Mouse (Mus musculus): ENCODE measurements at regions not wholly inside any gene's neighbourhood (a gene's known extent, or its start where the extent isn't known, plus 50 kb on each side); places are given as distances from the start of the nearest gene placed in this dataset.

- in situ Hi-C loops (cut with MseI, MboI): no loop called here
Observed at GRCm38 (mm10) chr5:119575124-119575523, 95.3 kb upstream of the Tbx3 start.

DNA sequence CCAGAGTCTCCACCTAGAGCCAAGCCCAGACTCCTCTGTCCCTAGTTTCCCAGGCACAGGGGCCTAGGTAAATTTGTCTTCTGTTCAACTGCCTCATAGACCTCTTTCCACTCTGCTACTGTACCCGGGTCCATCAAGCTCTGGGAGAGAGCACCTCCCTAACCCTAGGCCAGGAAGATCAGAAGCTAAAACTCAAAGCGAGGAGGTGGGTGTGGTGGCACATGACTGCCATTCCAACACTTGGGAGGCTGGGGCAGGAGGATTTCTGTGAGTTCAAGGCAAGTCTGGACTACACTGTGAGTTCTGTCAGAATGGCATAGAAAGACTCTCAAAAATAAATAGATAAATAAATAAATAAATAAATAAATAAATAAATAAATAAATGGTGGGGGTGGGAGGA, 91.2 kb upstream of the Tbx3 start:
- in situ Hi-C loops (cut with MseI, MboI): no loop called here

DNA sequence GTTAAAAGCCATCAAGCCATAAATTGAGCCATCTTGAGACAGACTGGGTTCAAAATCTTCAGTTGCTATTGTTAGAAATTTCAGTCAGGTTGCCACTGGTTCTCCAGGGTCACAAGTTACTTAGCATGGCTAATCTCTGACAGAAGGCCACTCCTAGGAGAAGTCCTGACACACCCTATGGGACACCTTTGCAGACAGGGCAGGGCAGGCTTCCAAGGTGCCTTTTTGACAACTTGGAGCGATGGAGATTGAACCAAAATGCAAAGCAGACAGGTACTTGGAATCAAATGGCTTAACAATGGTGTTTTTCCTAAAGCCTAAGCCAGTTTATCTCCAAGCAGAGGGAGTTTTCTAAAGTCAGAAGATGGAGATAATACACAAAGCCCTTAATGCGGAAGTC, 90.7 kb upstream of the Tbx3 start:
- in situ Hi-C loops (cut with MseI, MboI): loop anchor here in 1 of 2 experiments (10.0 kb wide), 1 partner anchor 95 kb away; the partner anchor contains the start of gene Tbx3

DNA sequence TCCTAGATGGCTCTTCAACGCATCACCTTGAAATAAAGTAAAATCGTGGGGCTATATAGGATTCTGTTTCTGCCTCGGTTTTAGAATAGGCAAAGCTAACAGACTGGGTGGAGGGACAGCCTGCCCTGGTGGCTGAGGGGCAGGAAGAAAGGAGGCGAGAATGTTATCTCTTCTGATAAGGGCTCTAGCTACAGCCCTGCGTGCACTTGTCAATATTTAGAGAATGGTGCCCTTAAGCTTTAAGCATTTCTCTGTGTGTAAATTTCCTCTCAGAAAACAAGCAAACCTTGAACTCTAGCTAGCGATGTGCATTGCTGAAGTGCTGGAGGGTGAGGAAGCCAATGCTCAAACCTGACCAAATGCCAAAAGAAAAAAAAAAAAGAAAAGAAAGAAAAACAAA, 90.1 kb upstream of the Tbx3 start:
- in situ Hi-C loops (cut with MseI, MboI): loop anchor here in 1 of 2 experiments (10.0 kb wide), 1 partner anchor 94 kb away; the partner anchor contains the start of gene Tbx3

DNA sequence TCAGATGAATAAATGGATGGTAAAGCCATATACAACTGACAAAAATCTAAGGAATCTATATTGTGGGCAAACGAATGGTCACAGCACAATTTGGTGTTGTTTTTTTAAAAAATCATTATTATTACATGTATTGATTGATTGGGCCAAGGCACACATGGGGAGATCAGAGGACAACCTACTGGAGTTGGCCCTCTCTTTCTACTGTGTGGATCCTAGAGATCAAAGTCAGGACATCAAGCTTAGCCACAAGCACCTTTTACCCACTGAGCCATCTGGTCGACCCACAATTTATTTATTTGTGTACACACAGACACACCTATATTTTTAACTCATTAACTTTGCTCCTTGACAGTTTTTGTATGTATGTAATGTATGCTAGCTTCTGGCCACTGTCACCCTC, 89.7 kb upstream of the Tbx3 start:
- in situ Hi-C loops (cut with MseI, MboI): loop anchor here in 1 of 2 experiments (10.0 kb wide), 1 partner anchor 94 kb away; the partner anchor contains the start of gene Tbx3

- in situ Hi-C loops (cut with MseI, MboI): loop anchor here in 1 of 2 experiments (10.0 kb wide), 1 partner anchor 90 kb away; the partner anchor contains the start of gene Tbx3
Observed at GRCm38 (mm10) chr5:119584389-119584788, 86.1 kb upstream of the Tbx3 start.

DNA sequence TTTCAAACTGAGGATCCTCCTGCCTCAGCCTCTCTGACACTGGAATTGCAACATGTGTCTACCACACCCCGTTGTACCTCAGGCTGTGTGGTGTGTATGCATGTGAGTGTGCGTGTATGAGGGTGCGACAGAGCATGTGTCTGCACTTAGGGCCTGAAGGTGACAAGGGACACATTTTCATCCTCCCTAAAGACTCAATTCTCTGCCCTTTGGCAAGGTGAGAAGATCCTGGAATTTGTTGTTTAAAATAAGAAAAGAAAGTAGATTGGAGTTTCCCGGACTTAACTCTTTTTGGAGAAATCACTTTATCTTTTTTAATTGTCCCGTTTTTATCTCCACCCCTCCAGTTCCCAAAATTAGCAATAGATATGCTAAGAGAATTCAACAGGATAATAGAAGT, 85.6 kb upstream of the Tbx3 start:
- in situ Hi-C loops (cut with MseI, MboI): loop anchor here in 1 of 2 experiments (10.0 kb wide), 1 partner anchor 90 kb away; the partner anchor contains the start of gene Tbx3

- in situ Hi-C loops (cut with MseI, MboI): loop anchor here in 1 of 2 experiments (10.0 kb wide), 1 partner anchor 88 kb away; the partner anchor contains the start of gene Tbx3
Observed at GRCm38 (mm10) chr5:119586391-119587058, 83.9 kb upstream of the Tbx3 start.

GRCm38 (mm10) chr5:119587239-119587811, 83.1 kb upstream of the Tbx3 start:
- in situ Hi-C loops (cut with MseI, MboI): loop anchor here in 1 of 2 experiments (10.0 kb wide), 1 partner anchor 87 kb away; the partner anchor contains the start of gene Tbx3

GRCm38 (mm10) chr5:119588340-119589272, 81.9 kb upstream of the Tbx3 start:
- in situ Hi-C loops (cut with MseI, MboI): loop anchor here in 1 of 2 experiments (10.0 kb wide), 1 partner anchor 86 kb away; the partner anchor contains the start of gene Tbx3

DNA sequence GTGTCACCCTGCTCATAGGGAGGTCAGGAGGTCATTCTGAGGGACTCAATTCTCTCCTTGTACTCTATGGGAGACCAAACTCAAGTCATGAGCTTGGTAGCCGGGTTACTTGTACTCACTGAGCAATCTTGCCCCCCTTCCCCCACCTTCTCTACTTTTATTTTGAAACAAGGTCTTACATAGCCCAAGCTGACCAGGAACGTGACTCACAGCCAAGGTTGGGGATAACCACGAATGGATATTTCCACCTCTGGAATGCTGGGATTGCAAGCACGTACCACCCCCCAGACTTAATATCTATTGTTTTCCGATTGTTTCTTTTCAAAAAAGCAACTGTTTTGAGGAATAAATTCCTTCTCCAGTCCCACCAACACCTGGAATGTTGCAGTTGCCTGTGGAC, 79.2 kb upstream of the Tbx3 start:
- in situ Hi-C loops (cut with MseI, MboI): no loop called here

GRCm38 (mm10) chr5:119592891-119593290, 77.6 kb upstream of the Tbx3 start:
- in situ Hi-C loops (cut with MseI, MboI): no loop called here

- in situ Hi-C loops (cut with MseI, MboI): no loop called here
Observed at GRCm38 (mm10) chr5:119594541-119594940, 75.9 kb upstream of the Tbx3 start.

GRCm38 (mm10) chr5:119596295-119596993, 74.0 kb upstream of the Tbx3 start:
- in situ Hi-C loops (cut with MseI, MboI): no loop called here

GRCm38 (mm10) chr5:119596994-119597391, 73.5 kb upstream of the Tbx3 start:
- in situ Hi-C loops (cut with MseI, MboI): no loop called here

GRCm38 (mm10) chr5:119597530-119597929, 72.9 kb upstream of the Tbx3 start:
- in situ Hi-C loops (cut with MseI, MboI): no loop called here

DNA sequence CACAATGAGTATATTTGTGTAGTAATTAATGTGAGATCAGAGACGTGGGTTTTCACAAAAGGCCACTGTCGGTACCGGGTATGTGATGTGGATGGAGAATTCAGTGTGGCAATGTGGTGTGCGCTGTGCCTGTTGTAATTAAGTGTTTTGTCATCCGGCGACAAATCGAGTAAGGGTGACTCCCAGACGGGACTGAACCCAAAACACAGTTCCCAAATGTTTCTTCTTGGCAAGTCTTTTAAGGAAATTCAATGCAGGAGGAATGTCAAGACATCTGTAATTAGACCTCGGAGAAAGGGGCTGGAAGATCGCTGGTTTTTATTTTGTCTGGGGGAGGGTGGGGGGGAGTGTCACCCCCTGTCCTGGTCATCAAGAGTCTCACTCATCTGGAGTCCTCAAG, 72.3 kb upstream of the Tbx3 start:
- in situ Hi-C loops (cut with MseI, MboI): no loop called here

DNA sequence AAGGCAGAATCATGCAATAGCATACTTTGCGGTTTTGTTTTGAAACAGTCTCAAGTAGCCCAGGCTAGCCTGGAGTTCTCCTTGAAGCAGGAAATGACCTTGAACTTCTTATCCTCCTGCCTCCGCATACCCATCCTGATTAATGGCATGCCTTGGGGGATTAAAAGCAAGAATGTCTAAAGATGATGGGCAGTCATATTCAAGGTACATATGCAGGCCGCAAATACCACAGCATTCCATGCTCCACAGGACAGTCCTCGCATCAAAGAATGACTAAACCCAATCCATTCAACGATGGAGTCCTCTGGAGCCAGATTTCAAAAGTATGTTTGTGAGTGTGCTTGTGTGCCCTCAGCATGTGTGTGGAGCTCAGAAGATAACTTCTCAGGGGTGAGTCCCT, 69.1 kb upstream of the Tbx3 start:
- in situ Hi-C loops (cut with MseI, MboI): no loop called here

DNA sequence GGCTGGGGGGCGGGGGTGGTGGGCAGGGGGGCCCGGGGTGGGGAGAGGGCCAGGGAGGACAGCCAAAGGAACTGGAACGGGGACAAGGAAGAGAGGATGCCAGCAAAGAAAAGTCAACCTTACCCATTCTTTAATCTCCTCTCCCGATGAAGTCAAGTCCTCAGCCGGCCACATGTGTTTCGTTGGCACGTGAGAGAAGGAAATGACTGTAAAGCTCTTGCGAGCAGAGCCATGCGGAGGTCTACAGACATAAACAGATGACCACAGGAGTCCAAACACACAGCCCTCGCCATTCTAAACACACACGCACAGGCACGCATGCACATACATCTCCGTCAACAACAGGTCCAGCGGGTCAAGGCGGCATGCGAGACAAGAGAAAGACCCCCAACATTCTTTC, 68.5 kb upstream of the Tbx3 start:
- in situ Hi-C loops (cut with MseI, MboI): no loop called here

DNA sequence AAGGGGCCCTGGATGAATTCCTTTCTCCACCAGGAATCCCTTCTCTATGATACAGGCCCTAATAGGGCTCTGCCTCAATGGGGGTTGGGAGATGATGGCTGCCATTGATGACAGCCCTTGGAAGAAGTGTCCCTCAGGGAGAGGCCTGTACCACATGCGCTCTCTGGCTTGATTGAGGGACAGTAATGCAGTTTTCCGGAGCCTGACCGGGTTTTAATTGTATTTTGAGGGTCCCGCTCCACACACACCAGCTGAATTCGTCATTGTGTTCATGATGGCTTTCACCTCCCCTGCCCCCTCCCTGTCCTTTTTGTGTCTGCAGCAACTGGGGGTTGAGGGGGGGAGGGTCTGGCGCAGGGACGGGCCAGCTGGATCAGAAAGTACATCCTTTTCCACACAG, 65.0 kb upstream of the Tbx3 start:
- in situ Hi-C loops (cut with MseI, MboI): no loop called here

DNA sequence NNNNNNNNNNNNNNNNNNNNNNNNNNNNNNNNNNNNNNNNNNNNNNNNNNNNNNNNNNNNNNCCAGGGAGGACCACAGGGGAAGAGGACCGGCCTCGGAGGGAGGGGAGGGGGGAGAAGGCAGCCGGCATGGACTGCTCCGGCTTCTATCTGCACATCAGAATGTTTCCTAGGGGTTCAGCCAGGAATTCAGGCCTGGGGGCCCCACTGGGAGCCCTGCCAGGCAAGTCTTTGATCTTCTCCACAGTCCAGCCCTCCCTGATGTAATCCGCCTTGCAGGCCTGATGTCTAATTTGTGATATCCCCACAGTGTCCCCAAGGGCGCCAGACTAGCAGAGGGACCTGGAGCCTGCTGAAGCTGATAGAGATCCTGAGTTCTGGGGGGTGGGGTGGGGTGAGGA, 57.1 kb upstream of the Tbx3 start:
- in situ Hi-C loops (cut with MseI, MboI): no loop called here
